Mouse (Mus musculus): ENCODE data around the gene Foxo1. TPM values are rescaled to one million over a fixed set of nuclear protein-coding genes. Genes with fewer than 3 reads are reported as not detected.
A peak's percentile ranks its signal among the peaks of the same experiment; 100 is the strongest.

Foxo1 gene
- polyA plus RNA-seq, 1 experiment from 2014 or later = 2.8 TPM

- WGBS = 62% methylated on average over 6 of the region's 6 CpGs
- ATAC-seq (no peak), DNase-seq (ENCODE audit: low spot score) (no peak)
- Histone ChIP-seq H3K9ac (ENCODE audit: low read length) (no peak overlapping the region), H3K36me3 (ENCODE audit: control insufficient read depth, insufficient read depth, low read length) (no peaks in the 10 kb centered on the region), H3K4me2 (ENCODE audit: low read length) (no peak overlapping the region), H3K27me3 (replicated peaks; ENCODE audit: control insufficient read depth, insufficient read depth, low read length) (no peaks in the 10 kb centered on the region), H3K27ac (ENCODE audit: low read depth, low read length) (no peak overlapping the region), H3K4me3 (ENCODE audit: low read depth, low read length) (no peak overlapping the region), H3K9me3 (replicated peaks; ENCODE audit: control insufficient read depth, low read length) (no peaks in the 10 kb centered on the region), H3K4me1 (ENCODE audit: control insufficient read depth, insufficient read depth, low read length) (no peaks in the 10 kb centered on the region)
Measured at GRCm38 (mm10) chr3:52391897-52392296, 123.8 kb downstream of the Foxo1 start.

GRCm38 (mm10) chr3:52392521-52392920 lies 124.4 kb downstream of the Foxo1 start:
- Histone ChIP-seq H3K9me3 (replicated peaks; ENCODE audit: control insufficient read depth, low read length) (no peaks in the 10 kb centered on the region), H3K27me3 (replicated peaks; ENCODE audit: control insufficient read depth, insufficient read depth, low read length) (no peaks in the 10 kb centered on the region), H3K4me2 (ENCODE audit: low read length) (no peak overlapping the region), H3K9ac (ENCODE audit: low read length) (no peak overlapping the region), H3K27ac (ENCODE audit: low read depth, low read length) (no peak overlapping the region), H3K4me1 (ENCODE audit: control insufficient read depth, insufficient read depth, low read length) (no peaks in the 10 kb centered on the region), H3K4me3 (ENCODE audit: low read depth, low read length) (no peak overlapping the region), H3K36me3 (ENCODE audit: control insufficient read depth, insufficient read depth, low read length) (no peaks in the 10 kb centered on the region)
- no peak for ATAC-seq
- DNase-seq (ENCODE audit: low spot score) = no peak
- WGBS = 94% methylated on average over 2 of the region's 2 CpGs

GRCm38 (mm10) chr3:52393171-52393570 lies 125.0 kb downstream of the Foxo1 start:
- 87% methylated on average over 10 of the region's 10 CpGs for WGBS
- ATAC-seq = no peak

GRCm38 (mm10) chr3:52396121-52396731 lies 128.1 kb downstream of the Foxo1 start:
- Histone ChIP-seq H3K36me3 (ENCODE audit: control insufficient read depth, insufficient read depth, low read length) (no peaks in the 10 kb centered on the region), H3K9ac (ENCODE audit: low read length) (no peak overlapping the region), H3K27ac (ENCODE audit: low read depth, low read length) (no peak overlapping the region), H3K4me2 (ENCODE audit: low read length) (no peak overlapping the region), H3K4me1 (ENCODE audit: control insufficient read depth, insufficient read depth, low read length) (peaks cover 5% of the 10 kb centered on the region; the same call in 1 of the 2 replicates), H3K27me3 (replicated peaks; ENCODE audit: control insufficient read depth, insufficient read depth, low read length) (no peaks in the 10 kb centered on the region), H3K4me3 (ENCODE audit: low read depth, low read length) (no peak overlapping the region), H3K9me3 (replicated peaks; ENCODE audit: control insufficient read depth, low read length) (no peaks in the 10 kb centered on the region)
- DNase-seq (ENCODE audit: low spot score) (no peak), ATAC-seq (no peak)
- WGBS = 87% methylated on average over 13 of the region's 13 CpGs

More at GRCm38 (mm10) chr3:52393171-52393570, 125.0 kb downstream of the Foxo1 start:
- Histone ChIP-seq H3K9me3 (replicated peaks; ENCODE audit: control insufficient read depth, low read length) (no peaks in the 10 kb centered on the region), H3K36me3 (ENCODE audit: control insufficient read depth, insufficient read depth, low read length) (no peaks in the 10 kb centered on the region), H3K27ac (ENCODE audit: low read depth, low read length) (no peak overlapping the region), H3K9ac (ENCODE audit: low read length) (no peak overlapping the region), H3K4me2 (ENCODE audit: low read length) (no peak overlapping the region), H3K4me1 (ENCODE audit: control insufficient read depth, insufficient read depth, low read length) (no peaks in the 10 kb centered on the region), H3K27me3 (replicated peaks; ENCODE audit: control insufficient read depth, insufficient read depth, low read length) (no peaks in the 10 kb centered on the region), H3K4me3 (ENCODE audit: low read depth, low read length) (no peak overlapping the region)
- DNase-seq (ENCODE audit: low spot score) = no peak

- Histone ChIP-seq H3K27ac (ENCODE audit: low read depth, low read length) (no peak overlapping the region), H3K4me1 (ENCODE audit: control insufficient read depth, insufficient read depth, low read length) (peaks cover 10% of the 10 kb centered on the region; the same call in 1 of the 2 replicates), H3K4me2 (ENCODE audit: low read length) (no peak overlapping the region), H3K9me3 (replicated peaks; ENCODE audit: control insufficient read depth, low read length) (no peaks in the 10 kb centered on the region), H3K36me3 (ENCODE audit: control insufficient read depth, insufficient read depth, low read length) (no peaks in the 10 kb centered on the region), H3K9ac (ENCODE audit: low read length) (no peak overlapping the region), H3K27me3 (replicated peaks; ENCODE audit: control insufficient read depth, insufficient read depth, low read length) (peaks cover 3% of the 10 kb centered on the region; the same call in 1 of the 2 replicates), H3K4me3 (ENCODE audit: low read depth, low read length) (no peak overlapping the region)
- DNase-seq (ENCODE audit: low spot score) (no peak), ATAC-seq (no peak)
- 80% methylated on average over 10 of the region's 10 CpGs for WGBS
Measured at GRCm38 (mm10) chr3:52396951-52397615, 128.9 kb downstream of the Foxo1 start.

- peaks cover 10% of the 10 kb centered on the region; the same call in 1 of the 2 replicates for H3K4me1 ChIP-seq (ENCODE audit: control insufficient read depth, insufficient read depth, low read length)
- ATAC-seq = no peak
- peaks cover 3% of the 10 kb centered on the region; the same call in 1 of the 2 replicates for H3K27me3 ChIP-seq (replicated peaks; ENCODE audit: control insufficient read depth, insufficient read depth, low read length)
- H3K9ac ChIP-seq (ENCODE audit: low read length) = no peak overlapping the region
- DNase-seq (ENCODE audit: low spot score) = no peak
- 79% methylated on average over 8 of the region's 8 CpGs for WGBS
- H3K9me3 ChIP-seq (replicated peaks; ENCODE audit: control insufficient read depth, low read length) = 0 out of 2 replicates have a peak, but pooled peaks cover under 1% of the 10 kb centered on the region
- no peak overlapping the region for H3K4me3 ChIP-seq (ENCODE audit: low read depth, low read length)
- no peaks in the 10 kb centered on the region for H3K36me3 ChIP-seq (ENCODE audit: control insufficient read depth, insufficient read depth, low read length)
- no peak overlapping the region for H3K27ac ChIP-seq (ENCODE audit: low read depth, low read length)
- H3K4me2 ChIP-seq (ENCODE audit: low read length) = no peak overlapping the region
Measured at GRCm38 (mm10) chr3:52397961-52398360, 129.8 kb downstream of the Foxo1 start.

GRCm38 (mm10) chr3:52400284-52401161 lies 132.4 kb downstream of the Foxo1 start:
- ATAC-seq = 0 out of 2 replicates have a peak, but pooled peaks have one; percentile 8
- no peak for DNase-seq (ENCODE audit: low spot score)

GRCm38 (mm10) chr3:52401162-52401928 lies 133.2 kb downstream of the Foxo1 start:
- WGBS = under 1% methylated on average over 26 of the region's 26 CpGs

More at GRCm38 (mm10) chr3:52400284-52401161, 132.4 kb downstream of the Foxo1 start:
- H3K9ac ChIP-seq (ENCODE audit: low read length) = peak overlapping the region; percentile 49; the same call in 1 of the 2 replicates
- peaks cover 10% of the 10 kb centered on the region; the same call in 1 of the 2 replicates for H3K4me1 ChIP-seq (ENCODE audit: control insufficient read depth, insufficient read depth, low read length)
- peak overlapping the region; percentile 69 for H3K4me2 ChIP-seq (ENCODE audit: low read length)
- H3K27me3 ChIP-seq (replicated peaks; ENCODE audit: control insufficient read depth, insufficient read depth, low read length) = peaks cover 3% of the 10 kb centered on the region; the same call in 1 of the 2 replicates
- H3K4me3 ChIP-seq (ENCODE audit: low read depth, low read length) = peak overlapping the region; percentile 18
- H3K27ac ChIP-seq (ENCODE audit: low read depth, low read length) = no peak overlapping the region; the same call in 1 of the 2 replicates
- H3K36me3 ChIP-seq (ENCODE audit: control insufficient read depth, insufficient read depth, low read length) = no peaks in the 10 kb centered on the region
- 0 out of 2 replicates have a peak, but pooled peaks cover 2% of the 10 kb centered on the region for H3K9me3 ChIP-seq (replicated peaks; ENCODE audit: control insufficient read depth, low read length)
- WGBS = 13% methylated on average over 18 of the region's 19 CpGs

More at GRCm38 (mm10) chr3:52401162-52401928, 133.2 kb downstream of the Foxo1 start:
- Histone ChIP-seq H3K36me3 (ENCODE audit: control insufficient read depth, insufficient read depth, low read length) (no peaks in the 10 kb centered on the region), H3K4me2 (ENCODE audit: low read length) (peak overlapping the region; percentile 69), H3K4me3 (ENCODE audit: low read depth, low read length) (peak overlapping the region; percentile 18), H3K27me3 (replicated peaks; ENCODE audit: control insufficient read depth, insufficient read depth, low read length) (peaks cover 3% of the 10 kb centered on the region; the same call in 1 of the 2 replicates), H3K9ac (ENCODE audit: low read length) (peak overlapping the region; percentile 49), H3K27ac (ENCODE audit: low read depth, low read length) (no peak overlapping the region; the same call in 1 of the 2 replicates), H3K4me1 (ENCODE audit: control insufficient read depth, insufficient read depth, low read length) (peaks cover 10% of the 10 kb centered on the region; the same call in 1 of the 2 replicates), H3K9me3 (replicated peaks; ENCODE audit: control insufficient read depth, low read length) (0 out of 2 replicates have a peak, but pooled peaks cover 2% of the 10 kb centered on the region)
- peak; percentile 83 for ATAC-seq
- DNase-seq (ENCODE audit: low spot score) = peak; percentile 81
